Mouse (Mus musculus): ENCODE results near the gene Asic3.

DNA sequence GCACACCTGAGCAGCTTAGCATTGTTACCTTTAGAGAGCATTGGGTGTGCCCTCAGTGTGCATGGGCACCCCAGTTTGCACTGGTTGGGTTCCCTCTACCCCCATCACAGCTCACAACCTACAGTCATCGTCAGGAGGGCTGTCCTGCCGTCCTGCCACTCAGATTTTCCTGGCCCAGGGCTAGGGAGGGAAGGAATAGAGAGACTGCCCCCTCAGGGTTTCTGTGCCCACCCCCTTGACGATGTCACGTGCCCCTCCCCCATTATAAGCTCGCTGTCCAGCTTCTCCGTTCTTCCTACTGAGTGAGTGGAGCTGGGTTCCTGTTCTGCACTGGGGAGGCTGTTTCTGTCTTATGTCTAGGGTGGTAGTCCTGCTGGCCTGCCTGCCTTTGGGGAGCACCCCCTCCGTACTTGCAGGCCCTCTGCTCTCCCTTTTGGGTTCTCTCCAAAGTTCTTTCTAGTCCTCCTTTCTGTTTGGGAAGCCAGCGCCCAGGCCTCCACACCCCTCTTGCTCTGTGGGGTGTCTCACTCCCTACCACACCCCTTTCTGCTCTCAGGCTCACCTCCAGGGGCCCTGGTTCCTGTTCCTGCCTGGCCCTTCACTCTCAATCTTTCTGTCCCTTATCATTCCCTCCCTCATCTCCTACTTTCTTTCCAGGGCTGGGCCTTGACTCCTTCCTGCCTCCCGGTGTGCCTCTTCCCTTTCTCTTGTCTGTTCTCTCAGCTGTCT is 13.5 kb downstream of the Asic3 start:
- TF ChIP-seq GATA1 (IDR thresholded peaks at IDR 0.05; ENCODE audit: borderline replicate concordance, low read length) (no peak), CTCF (IDR thresholded peaks at IDR 0.05; ENCODE audit: low read depth, low read length) (no peak), TAL1 (conservative IDR thresholded peaks at IDR 0.05; ENCODE audit: low read depth, low read length) (no peak), POLR2AphosphoS5 (IDR thresholded peaks at IDR 0.05; ENCODE audit: insufficient replicate concordance, low read depth, low read length) (no peak), GATA2 (IDR thresholded peaks at IDR 0.05; ENCODE audit: borderline replicate concordance, low read depth, low read length) (no peak)

Data from G1E (cell line).